In the genomic region with DNA sequence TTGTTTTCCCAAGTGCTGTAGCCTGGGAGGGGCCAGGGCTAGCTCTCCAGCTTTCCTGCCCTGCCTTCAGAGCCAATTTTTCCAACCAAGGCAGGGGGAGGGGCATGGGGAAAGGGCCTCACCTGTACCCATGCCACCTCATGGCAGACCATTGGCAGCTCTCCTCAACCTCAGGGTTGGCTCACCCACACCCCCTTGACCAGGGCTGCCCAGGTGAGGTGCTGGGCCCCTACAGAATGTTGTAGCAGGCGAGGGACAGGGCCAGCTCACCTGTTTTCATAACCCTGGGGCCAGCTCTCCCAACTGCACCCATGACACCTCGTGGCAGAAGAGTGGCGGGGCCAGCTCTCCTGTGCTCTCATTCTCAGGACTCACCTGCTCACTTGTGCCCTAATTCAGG, we compare ENCODE assay signal across 21 mouse cellular contexts.
DNase-seq lines count a peak whose midpoint lies in the region; ATAC-seq and TF ChIP-seq lines count a peak whose summit lies in the region.
"Had no signal": no experiment of that assay in that cellular context is flagged by ENCODE, and none has a peak within 500 bp of the region (broad histone marks: within the 10 kb centered on the region; RNA-seq: fewer than 3 reads in every experiment).

No protein-coding gene starts in this region.

- H3K4me2 ChIP-seq in heart, embryonic 12.5 days, result no peak overlapping the region
- H3K4me2 ChIP-seq in liver, embryonic 13.5 days, result no peak overlapping the region
- no peak overlapping the region for H3K4me2 ChIP-seq in liver, postnatal 0 days (ENCODE audit: low read depth, low read length)
- H3K4me2 ChIP-seq in midbrain, embryonic 13.5 days (replicated peaks), result no peak overlapping the region
- H3K4me2 ChIP-seq in midbrain, embryonic 14.5 days (ENCODE audit: low read length), result no peak overlapping the region
- H3K4me2 ChIP-seq: hindbrain, embryonic 12.5 days had no signal

- no peak for TF ChIP-seq EP300 in liver, postnatal 0 days (IDR thresholded peaks at IDR 0.05; ENCODE audit: low read depth)

- H3K4me3 ChIP-seq in heart, embryonic 12.5 days, result no peak overlapping the region
- H3K4me3 ChIP-seq in liver, embryonic 13.5 days (replicated peaks), result no peak overlapping the region
- no peak overlapping the region for H3K4me3 ChIP-seq in liver, postnatal 0 days (ENCODE audit: low read depth, low read length)
- H3K4me3 ChIP-seq in midbrain, embryonic 13.5 days (replicated peaks), result no peak overlapping the region
- no peak overlapping the region for H3K4me3 ChIP-seq in midbrain, embryonic 14.5 days (replicated peaks; ENCODE audit: low read depth, low read length)
- H3K4me3 ChIP-seq: hindbrain, embryonic 12.5 days had no signal

- no peaks in the 10 kb centered on the region for H3K27me3 ChIP-seq in heart, embryonic 12.5 days (replicated peaks)
- H3K27me3 ChIP-seq in liver, embryonic 13.5 days, result no peaks in the 10 kb centered on the region
- H3K27me3 ChIP-seq in liver, postnatal 0 days (ENCODE audit: insufficient read depth, low read length), result no peaks in the 10 kb centered on the region
- no peaks in the 10 kb centered on the region for H3K27me3 ChIP-seq in midbrain, embryonic 13.5 days
- no peaks in the 10 kb centered on the region for H3K27me3 ChIP-seq in midbrain, embryonic 14.5 days (ENCODE audit: control insufficient read depth, insufficient read depth, low read length)
- H3K27me3 ChIP-seq: hindbrain, embryonic 12.5 days had no signal

- H3K9me3 ChIP-seq in heart, embryonic 12.5 days (replicated peaks), result no peaks in the 10 kb centered on the region
- H3K9me3 ChIP-seq in liver, embryonic 13.5 days (replicated peaks), result no peaks in the 10 kb centered on the region
- no peaks in the 10 kb centered on the region for H3K9me3 ChIP-seq in liver, postnatal 0 days (ENCODE audit: low read length)
- no peaks in the 10 kb centered on the region for H3K9me3 ChIP-seq in midbrain, embryonic 13.5 days
- H3K9me3 ChIP-seq in midbrain, embryonic 14.5 days (ENCODE audit: control insufficient read depth, low read length), result no peaks in the 10 kb centered on the region
- H3K9me3 ChIP-seq: G1E; hindbrain, embryonic 12.5 days had no signal

- H3K27ac ChIP-seq in heart, embryonic 12.5 days (ENCODE audit: poor library complexity, severe bottlenecking), result no peak overlapping the region
- H3K27ac ChIP-seq in liver, embryonic 13.5 days, result no peak overlapping the region
- H3K27ac ChIP-seq in liver, postnatal 0 days (ENCODE audit: low read depth), result no peak overlapping the region
- no peak overlapping the region for H3K27ac ChIP-seq in midbrain, embryonic 13.5 days
- H3K27ac ChIP-seq in midbrain, embryonic 14.5 days (replicated peaks; ENCODE audit: low read depth, low read length), result no peak overlapping the region
- H3K27ac ChIP-seq: hindbrain, embryonic 12.5 days had no signal

- TF ChIP-seq CTCF in liver, postnatal 0 days (IDR thresholded peaks at IDR 0.05; ENCODE audit: low read depth), result no peak

- ATAC-seq in cerebellum, adult (ENCODE audit: insufficient number of reproducible peaks, low FRiP score, low TSS enrichment), result peak; percentile 20; the same call in 1 of the 2 replicates
- ATAC-seq in heart, embryonic 12.5 days (ENCODE audit: insufficient number of reproducible peaks, low FRiP score), result peak; percentile 48; the same call in 1 of the 2 replicates
- ATAC-seq in liver, embryonic 13.5 days (ENCODE audit: low read depth), result 0 out of 2 replicates have a peak, but pooled peaks have one; percentile 5
- no peak for ATAC-seq in liver, postnatal 0 days
- ATAC-seq in midbrain, embryonic 13.5 days, result 0 out of 2 replicates have a peak, but pooled peaks have one; percentile 43
- no peak for ATAC-seq in midbrain, embryonic 14.5 days (ENCODE audit: low FRiP score, low TSS enrichment)
- ATAC-seq: CD4-positive, CD25-positive, alpha-beta regulatory T cell, adult 4 months; forebrain, postnatal 0 days; hindbrain, embryonic 16.5 days had no signal

- DNase-seq in cerebellum, adult 18-20 months, result no peak
- no peak for DNase-seq in heart, adult 11 months
- DNase-seq in liver, embryonic 13.5 days, result no peak
- DNase-seq in liver, postnatal 0 days, result no peak
- no peak for DNase-seq in midbrain, embryonic 14.5 days
- DNase-seq: adrenal gland, adult 8-10 months; adrenal gland, postnatal 36 days; B cell, adult 2 months; cerebellum, adult 11 months; cerebellum, adult 9-10 months; forebrain, postnatal 0 days; gastrocnemius, postnatal 14 days; heart, postnatal 10 days; heart, postnatal 4 days had no signal

- no peak overlapping the region for H3K9ac ChIP-seq in heart, embryonic 12.5 days
- no peak overlapping the region for H3K9ac ChIP-seq in liver, embryonic 13.5 days
- no peak overlapping the region for H3K9ac ChIP-seq in liver, postnatal 0 days (replicated peaks)
- no peak overlapping the region for H3K9ac ChIP-seq in midbrain, embryonic 13.5 days (replicated peaks)
- H3K9ac ChIP-seq in midbrain, embryonic 14.5 days (replicated peaks; ENCODE audit: low read length), result no peak overlapping the region
- H3K9ac ChIP-seq: forebrain, postnatal 0 days; hindbrain, embryonic 12.5 days had no signal

- H3K36me3 ChIP-seq in heart, embryonic 12.5 days, result no peaks in the 10 kb centered on the region
- H3K36me3 ChIP-seq in liver, embryonic 13.5 days, result no peaks in the 10 kb centered on the region
- H3K36me3 ChIP-seq in liver, postnatal 0 days (replicated peaks; ENCODE audit: insufficient read depth, low read length), result no peaks in the 10 kb centered on the region
- no peaks in the 10 kb centered on the region for H3K36me3 ChIP-seq in midbrain, embryonic 13.5 days
- no peaks in the 10 kb centered on the region for H3K36me3 ChIP-seq in midbrain, embryonic 14.5 days (ENCODE audit: control insufficient read depth, insufficient read depth, low read length)
- H3K36me3 ChIP-seq: hindbrain, embryonic 12.5 days had no signal

- peaks cover 24% of the 10 kb centered on the region for H3K4me1 ChIP-seq in heart, embryonic 12.5 days (replicated peaks)
- H3K4me1 ChIP-seq in liver, embryonic 13.5 days (replicated peaks), result no peaks in the 10 kb centered on the region
- H3K4me1 ChIP-seq in liver, postnatal 0 days (ENCODE audit: insufficient read depth), result peaks cover 11% of the 10 kb centered on the region
- H3K4me1 ChIP-seq in midbrain, embryonic 13.5 days (replicated peaks), result peaks cover 6% of the 10 kb centered on the region; the same call in 1 of the 2 replicates
- no peaks in the 10 kb centered on the region for H3K4me1 ChIP-seq in midbrain, embryonic 14.5 days (ENCODE audit: control insufficient read depth, insufficient read depth, low read length)

- 86% methylated on average over 2 of the region's 3 CpGs for WGBS in heart, embryonic 12.5 days
- WGBS in liver, embryonic 13.5 days (ENCODE audit: insufficient replicate concordance), result 72% methylated on average over 3 of the region's 3 CpGs
- 79% methylated on average over 3 of the region's 3 CpGs for WGBS in liver, postnatal 0 days (ENCODE audit: insufficient replicate concordance)
- WGBS in midbrain, embryonic 13.5 days, result 98% methylated on average over 3 of the region's 3 CpGs
- WGBS in midbrain, embryonic 14.5 days, result 88% methylated on average over 3 of the region's 3 CpGs

Comparison
In these comparisons a context has a peak if more than half of its experiments do, and no peak if none do; other contexts are left out.
1. ATAC-seq: peak in cerebellum, adult (single experiment), heart, embryonic 12.5 days (single experiment), liver, embryonic 13.5 days (single experiment) and midbrain, embryonic 13.5 days (single experiment); none in liver, postnatal 0 days (single experiment) and midbrain, embryonic 14.5 days (single experiment).